Mouse (Mus musculus) layer of hippocampus, adult 8-10 months (tissue): Measurements from ENCODE around the gene Ccdc114. TPM values are rescaled to one million over a fixed set of nuclear protein-coding genes. Genes with fewer than 3 reads are reported as not detected.

Source experiments
- DNase-seq, 2 experiments: peaks; one replicate each; pipeline ENCODE4 v3.0.0; 2022; ENCODE audit warnings: low spot score in 2 of 2
- total RNA-seq, 4 experiments: library from RNA; stranded (reverse); gene quantifications; 2 replicates each; pipeline ENCODE4 v1.2.4; 2022

Ccdc114 gene
- total RNA-seq, 4 experiments from 2014 or later: 3.7 to 5.4 (median 4.5) TPM

DNA sequence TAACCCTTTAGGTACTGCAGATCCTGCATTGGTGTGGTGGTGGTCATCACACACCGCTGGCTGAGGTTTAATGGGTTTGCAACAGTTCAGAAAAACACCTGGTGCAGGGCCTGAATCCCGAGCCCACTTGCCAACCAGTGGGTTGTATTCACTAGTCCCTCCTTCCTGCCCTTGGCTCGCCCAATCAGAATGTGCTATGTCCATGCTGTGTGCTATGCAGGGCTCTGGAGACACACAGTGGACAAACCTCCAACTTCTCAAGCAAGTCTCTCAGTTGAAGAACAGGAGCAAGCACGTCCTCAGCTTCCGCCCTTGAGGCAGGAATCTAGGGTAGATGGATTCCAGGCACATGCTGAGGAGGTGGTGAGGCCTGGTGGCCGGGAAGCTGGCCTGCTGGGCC is 50.6 kb downstream of the Ccdc114 start:
- no peak for DNase-seq

DNA sequence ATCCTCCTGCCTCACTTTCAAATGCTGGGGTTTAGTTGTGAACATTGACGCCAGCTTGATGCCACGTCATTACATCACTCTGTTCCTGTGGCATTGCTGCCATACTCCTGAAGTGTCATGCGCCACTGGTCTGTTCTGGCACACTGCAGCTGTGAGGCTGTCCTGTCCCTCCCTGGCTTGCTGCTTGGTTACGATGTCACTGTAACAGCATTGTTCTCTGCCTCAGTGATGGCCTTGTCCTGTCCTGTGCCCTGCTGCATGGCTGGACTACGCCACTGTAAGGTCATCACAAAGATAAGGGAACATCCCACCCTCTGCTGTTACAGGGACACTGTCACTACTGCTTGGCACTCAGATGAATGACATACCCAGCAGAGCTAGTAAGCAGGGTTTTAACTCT is 57.7 kb downstream of the Ccdc114 start:
- DNase-seq: peak in 1 of 2 experiments; percentile 26

DNA sequence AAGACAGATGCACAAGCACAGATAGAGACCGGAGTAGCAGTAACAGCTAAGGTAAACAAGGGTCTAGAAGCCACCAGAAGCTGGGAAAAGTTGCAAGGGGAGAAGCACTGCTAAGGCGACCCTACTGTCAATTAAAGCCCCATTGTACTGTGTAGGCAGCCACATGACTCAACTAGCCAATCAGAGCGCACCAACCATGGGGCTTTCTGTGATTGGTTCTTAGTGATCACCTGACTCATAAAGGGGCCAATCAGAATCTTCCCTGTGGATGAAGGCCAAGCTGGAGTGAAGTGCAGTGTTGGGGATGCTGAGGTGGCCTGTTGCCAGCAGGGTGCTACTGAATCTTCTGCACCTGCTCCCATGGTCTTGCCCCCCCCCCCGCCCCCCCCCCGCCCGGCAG is 63.0 kb downstream of the Ccdc114 start:
- DNase-seq: no peak

DNA sequence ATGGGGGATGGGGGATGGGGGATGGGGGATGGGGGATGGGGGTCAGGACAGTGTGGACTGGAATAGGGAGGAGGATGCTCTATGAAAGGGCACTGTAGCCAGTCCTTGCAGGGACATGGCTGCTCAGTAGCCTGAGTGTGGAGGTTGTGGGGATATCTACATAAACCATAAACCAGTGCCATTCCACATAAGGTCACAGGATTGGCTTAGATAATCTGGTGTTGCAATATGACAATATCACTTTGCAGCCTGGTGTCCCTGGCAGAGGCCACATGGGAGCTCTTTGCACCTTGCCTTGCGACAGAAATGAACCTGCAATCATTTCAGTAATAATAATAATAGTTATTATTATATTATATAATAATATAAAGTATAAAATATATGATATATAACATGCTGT is 64.5 kb downstream of the Ccdc114 start:
- no peak for DNase-seq

DNA sequence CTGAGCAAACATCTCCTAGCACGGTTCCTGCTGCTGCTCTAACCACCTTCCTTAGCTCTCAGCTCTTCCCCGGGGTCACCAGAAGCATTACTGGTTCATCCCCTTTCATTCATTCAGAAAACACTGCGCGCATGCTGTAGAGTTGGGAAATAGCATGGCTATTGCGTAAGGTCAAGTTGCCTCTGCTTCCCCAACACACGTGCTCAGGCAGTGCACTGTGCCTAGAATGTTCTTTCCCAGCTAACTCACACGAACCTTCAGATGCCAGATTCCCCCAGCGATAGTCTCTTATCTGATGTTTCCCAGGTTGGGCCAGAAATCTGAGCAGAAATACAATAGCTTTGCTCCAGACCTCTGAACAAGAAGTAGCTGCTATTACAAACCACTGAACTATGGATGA is 68.6 kb downstream of the Ccdc114 start:
- DNase-seq: no peak

Other genes with a start within 250 kb of the Ccdc114 start
- gene Ntn5, start 240.1 kb upstream of the Ccdc114 start, total RNA-seq: 10 to 100 TPM in 3 of 4 experiments, 1 to 10 TPM in 1; 9.1 to 13.5 (median 11.6) TPM
- 1 to 10 TPM; 1.6 to 4.6 (median 3.3) TPM for gene Sec1, start 229.7 kb upstream of the Ccdc114 start, total RNA-seq
- gene Car11, start 224.2 kb upstream of the Ccdc114 start, total RNA-seq: 100 to 1,000 TPM; 158 to 230 (median 187) TPM
- gene Dbp, start 219.0 kb upstream of the Ccdc114 start, total RNA-seq: 100 to 1,000 TPM in 2 of 4 experiments, 10 to 100 TPM in 2; 76.7 to 136 (median 109) TPM
- 100 to 1,000 TPM; 385 to 434 (median 409) TPM for gene Rpl18, start 208.6 kb upstream of the Ccdc114 start, total RNA-seq
- gene Sphk2, start 206.1 kb upstream of the Ccdc114 start, total RNA-seq: 10 to 100 TPM; 28.1 to 36.7 (median 32.7) TPM
- gene Fam83e, start 202.9 kb upstream of the Ccdc114 start, total RNA-seq: under 1 TPM in 3 of 4 experiments, not detected in 1; 0.18 to 0.41 (median 0.19) TPM
- not detected for gene Spaca4, start 198.3 kb upstream of the Ccdc114 start, total RNA-seq
- 100 to 1,000 TPM; 251 to 313 (median 283) TPM for gene Lmtk3, start 140.3 kb upstream of the Ccdc114 start, total RNA-seq
- 10 to 100 TPM in 3 of 4 experiments, 1 to 10 TPM in 1; 9.9 to 12.5 (median 11.3) TPM for gene Sult2b1, start 139.4 kb upstream of the Ccdc114 start, total RNA-seq
- 100 to 1,000 TPM; 135 to 147 (median 139) TPM for gene Cyth2, start 109.5 kb upstream of the Ccdc114 start, total RNA-seq
- gene Kcnj14, start 99.3 kb upstream of the Ccdc114 start, total RNA-seq: 1 to 10 TPM; 1.6 to 2.1 (median 1.8) TPM
- 10 to 100 TPM; 19.3 to 24.7 (median 22.3) TPM for gene Grwd1, start 93.1 kb upstream of the Ccdc114 start, total RNA-seq
- gene Kdelr1, start 51.3 kb upstream of the Ccdc114 start, total RNA-seq: 10 to 100 TPM; 72.8 to 86.3 (median 79.1) TPM
- 10 to 100 TPM in 2 of 4 experiments, 1 to 10 TPM in 2; 8.6 to 11.1 (median 10.1) TPM for gene Grin2d, start 45.7 kb upstream of the Ccdc114 start, total RNA-seq
- gene Syngr4, start 27.4 kb upstream of the Ccdc114 start, total RNA-seq: under 1 TPM in 1 of 4 experiments, not detected in 3; 0.64 TPM
- gene Tmem143, start 27.1 kb upstream of the Ccdc114 start, total RNA-seq: 10 to 100 TPM; 19.8 to 24.1 (median 21.2) TPM
- gene Emp3, start 2.7 kb upstream of the Ccdc114 start, total RNA-seq: 1 to 10 TPM; 2.6 to 6.3 (median 6.2) TPM
- gene Abcc6, start 106.2 kb downstream of the Ccdc114 start, total RNA-seq: 1 to 10 TPM; 1.8 to 3.5 (median 2.6) TPM
- gene Nomo1, start 109.6 kb downstream of the Ccdc114 start, total RNA-seq: 100 to 1,000 TPM in 3 of 4 experiments, 10 to 100 TPM in 1; 96.7 to 108 (median 105) TPM
- gene Kcnj11, start 176.7 kb downstream of the Ccdc114 start, total RNA-seq: 10 to 100 TPM; 30.2 to 36.4 (median 33.9) TPM